Mouse (Mus musculus) midbrain, embryonic 16.5 days (tissue): ENCODE measurements around the gene Gm20518. TPM values are rescaled to one million over a fixed set of nuclear protein-coding genes. Genes with fewer than 3 reads are reported as not detected.

Experiments
- ATAC-seq: fragments of 200-750 bp; cut with Nextera tagmentation; 2 replicates; pipeline ENCODE4 v1.8.0; 2017; ENCODE audit warnings: moderate TSS enrichment
- H3K27ac ChIP-seq: fragments of 300-500 bp; sonication (generic); 2 replicates; pipeline ENCODE4 v1.5.1; 2014; ENCODE audit warnings: mild to moderate bottlenecking, low read length, mixed read lengths
- H3K27me3 ChIP-seq: fragments of 300-500 bp; sonication (generic); 2 replicates; pipeline ENCODE4 v1.6.1; 2014; ENCODE audit warnings: low read depth, low read length, mixed read lengths; ENCODE audit not compliant: control insufficient read depth, insufficient read depth
- H3K36me3 ChIP-seq: fragments of 300-500 bp; sonication (generic); 2 replicates; pipeline ENCODE4 v1.6.1; 2014; ENCODE audit warnings: mild to moderate bottlenecking, low read length, moderate library complexity, mixed read lengths; ENCODE audit not compliant: control insufficient read depth, insufficient read depth
- H3K4me1 ChIP-seq: fragments of 300-500 bp; sonication (generic); 2 replicates; pipeline ENCODE4 v1.6.1; 2014; ENCODE audit warnings: mild to moderate bottlenecking, low read length, mixed read lengths; ENCODE audit not compliant: control insufficient read depth, insufficient read depth
- H3K4me2 ChIP-seq: fragments of 300-500 bp; sonication (generic); 2 replicates; pipeline ENCODE4 v1.6.1; 2014; ENCODE audit warnings: mild to moderate bottlenecking, low read length, mixed read lengths
- H3K4me3 ChIP-seq: fragments of 300-500 bp; sonication (generic); 2 replicates; pipeline ENCODE4 v1.5.1; 2014; ENCODE audit warnings: low read depth, mild to moderate bottlenecking, low read length, moderate library complexity, mixed read lengths
- H3K9ac ChIP-seq: fragments of 300-500 bp; sonication (generic); 2 replicates; pipeline ENCODE4 v1.6.1; 2014; ENCODE audit warnings: low read depth, low read length, mixed read lengths
- H3K9me3 ChIP-seq: fragments of 300-500 bp; sonication (generic); replicated peaks from 2 replicates; pipeline ENCODE4 v1.6.1; 2014; ENCODE audit warnings: mild to moderate bottlenecking, low read length, mixed read lengths; ENCODE audit not compliant: control insufficient read depth, poor library complexity, severe bottlenecking
- WGBS: fragments of 180-500 bp; shearing (Covaris S2); extraction: QIAGEN DNeasy Blood & Tissue Kit; methylation state at CpG from one replicate; pipeline ENCODE4 v1.1.7; 2014; 5-methylcytosine and 5-hydroxymethylcytosine counted together
- polyA plus RNA-seq: library from polyadenylated mRNA; unstranded; fragments of >200 nt; fragmentation: Nextera tagmentation; extraction: Ambion mirVana; gene quantifications from 2 replicates; pipeline ENCODE4 v1.2.1, GENCODE M21; 2015

Gm20518 gene
- polyA plus RNA-seq, 1 experiment from 2014 or later: 0.49 TPM

GRCm38 (mm10) chr16:17785337-17785736 is 106.1 kb downstream of the Gm20518 start:
- Histone ChIP-seq H3K4me2 (no peak overlapping the region), H3K27ac (no peak overlapping the region), H3K4me3 (no peak overlapping the region), H3K27me3 (no peaks in the 10 kb centered on the region), H3K9ac (no peak overlapping the region), H3K9me3 (no peaks in the 10 kb centered on the region), H3K4me1 (no peaks in the 10 kb centered on the region), H3K36me3 (peaks cover 36% of the 10 kb centered on the region)
- ATAC-seq: no peak
- WGBS: 64% methylated on average over 3 of the region's 3 CpGs

Other genes with a start within 250 kb of the Gm20518 start
- 11.6 and 14.6 TPM in 2 replicates for gene Ccdc74a, start 245.2 kb downstream of the Gm20518 start, polyA plus RNA-seq
- gene Med15, start 158.8 kb downstream of the Gm20518 start, polyA plus RNA-seq: 47.5 and 47.9 TPM in 2 replicates
- gene Klhl22, start 132.1 kb downstream of the Gm20518 start, polyA plus RNA-seq: 86.0 and 89.4 TPM in 2 replicates
- 0.88 and 1.2 TPM in 2 replicates for gene Scarf2, start 94.4 kb downstream of the Gm20518 start, polyA plus RNA-seq
- 3.8 and 4.2 TPM in 2 replicates for gene B830017H08Rik, start 58.5 kb downstream of the Gm20518 start, polyA plus RNA-seq
- gene Car15, start 53.3 kb downstream of the Gm20518 start, polyA plus RNA-seq: 3.3 and 4.4 TPM in 2 replicates
- gene Tssk1, start 2.6 kb upstream of the Gm20518 start, polyA plus RNA-seq: 0.09 TPM in 1 of 2 replicates, not detected in the other
- 108 and 113 TPM in 2 replicates for gene Dgcr2, start 6.9 kb upstream of the Gm20518 start, polyA plus RNA-seq
- not detected in 2 replicates for gene Tssk2, start 7.0 kb upstream of the Gm20518 start, polyA plus RNA-seq
- gene Ess2, start 19.7 kb upstream of the Gm20518 start, polyA plus RNA-seq: 47.6 and 48.6 TPM in 2 replicates
- gene Gsc2, start 23.4 kb upstream of the Gm20518 start, polyA plus RNA-seq: 0.46 and 1.4 TPM in 2 replicates
- 163 and 179 TPM in 2 replicates for gene Slc25a1, start 36.5 kb upstream of the Gm20518 start, polyA plus RNA-seq
- gene Vpreb2, start 88.8 kb upstream of the Gm20518 start, polyA plus RNA-seq: not detected in 2 replicates
- 155 and 157 TPM in 2 replicates for gene Dgcr6, start 161.2 kb upstream of the Gm20518 start, polyA plus RNA-seq
- 3.6 and 4.1 TPM in 2 replicates for gene Prodh, start 198.5 kb upstream of the Gm20518 start, polyA plus RNA-seq
- 26.6 and 29.7 TPM in 2 replicates for gene Rtn4r, start 236.0 kb upstream of the Gm20518 start, polyA plus RNA-seq